Mouse (Mus musculus) heart, embryonic 10.5 days (tissue): Measurements from ENCODE around the gene Gpr143. TPM values are rescaled to one million over a fixed set of nuclear protein-coding genes. Genes with fewer than 3 reads are reported as not detected.
"Not testable (repeated sequence)": the region's sequence is repeated elsewhere in the genome, so short reads cannot be mapped to it uniquely, and the experiment has no call there.

ENCODE experiments used
- DNase-seq: peaks from one replicate; pipeline ENCODE4 v3.0.0-alpha.2; 2017; ENCODE audit warnings: low spot score
- H3K27ac ChIP-seq: fragments of 300-500 bp; sonication (generic); 2 replicates; pipeline ENCODE4 v1.5.1; 2016; ENCODE audit warnings: mild to moderate bottlenecking
- H3K27me3 ChIP-seq: fragments of 300-500 bp; sonication (generic); 2 replicates; pipeline ENCODE4 v1.6.1; 2016; ENCODE audit warnings: mild to moderate bottlenecking; ENCODE audit not compliant: poor library complexity, insufficient read depth, severe bottlenecking
- H3K36me3 ChIP-seq: fragments of 300-500 bp; sonication (generic); 2 replicates; pipeline ENCODE4 v1.6.1; 2016; ENCODE audit warnings: mild to moderate bottlenecking, moderate library complexity
- H3K4me1 ChIP-seq: fragments of 300-500 bp; sonication (generic); 2 replicates; pipeline ENCODE4 v1.6.1; 2016; ENCODE audit warnings: mild to moderate bottlenecking
- H3K4me3 ChIP-seq: fragments of 300-500 bp; sonication (generic); 2 replicates; pipeline ENCODE4 v1.5.1; 2016; ENCODE audit warnings: mild to moderate bottlenecking, moderate library complexity
- H3K9me3 ChIP-seq: fragments of 300-500 bp; sonication (generic); 2 replicates; pipeline ENCODE4 v1.6.1; 2016; ENCODE audit warnings: mild to moderate bottlenecking, moderate library complexity
- WGBS: fragments of 180-500 bp; shearing (Covaris S2); methylation state at CpG from one replicate; pipeline ENCODE4 v1.1.7; 2016; 5-methylcytosine and 5-hydroxymethylcytosine counted together
- polyA plus RNA-seq: library from polyadenylated mRNA; unstranded; fragments of >200 nt; fragmentation: Nextera tagmentation; extraction: Ambion mirVana; gene quantifications from 2 replicates; pipeline ENCODE4 v1.2.1, GENCODE M21; 2016

The Gpr143 gene
- polyA plus RNA-seq, 1 experiment from 2014 or later = not detected

DNA sequence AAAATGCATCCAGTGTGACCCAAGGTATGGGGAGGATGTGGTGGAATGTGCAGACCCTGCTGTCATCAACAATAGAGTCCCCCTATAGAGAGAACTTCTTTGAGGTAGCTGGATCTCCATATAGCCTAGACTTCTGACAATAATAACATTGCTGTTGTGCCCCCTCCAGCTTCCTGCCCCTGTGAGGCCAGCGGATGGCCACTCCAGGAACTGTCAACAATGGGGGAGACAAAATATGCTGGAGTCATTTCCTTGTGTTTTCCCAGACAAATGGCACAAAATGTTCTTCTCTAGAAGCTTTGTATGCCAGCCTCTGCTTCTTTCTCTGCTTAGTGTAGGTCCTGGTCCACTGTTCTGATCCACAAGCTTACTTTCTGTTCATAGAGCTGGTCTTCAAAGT is 6.4 kb downstream of the Gpr143 start:
- WGBS = 67% methylated on average over 1 of the region's 1 CpGs
- no peak for DNase-seq
- no peaks in the 10 kb centered on the region for H3K4me1 ChIP-seq
- H3K9me3 ChIP-seq = no peaks in the 10 kb centered on the region
- no peak overlapping the region for H3K4me3 ChIP-seq
- no peaks in the 10 kb centered on the region for H3K27me3 ChIP-seq
- no peak overlapping the region for H3K27ac ChIP-seq
- H3K36me3 ChIP-seq = no peaks in the 10 kb centered on the region

DNA sequence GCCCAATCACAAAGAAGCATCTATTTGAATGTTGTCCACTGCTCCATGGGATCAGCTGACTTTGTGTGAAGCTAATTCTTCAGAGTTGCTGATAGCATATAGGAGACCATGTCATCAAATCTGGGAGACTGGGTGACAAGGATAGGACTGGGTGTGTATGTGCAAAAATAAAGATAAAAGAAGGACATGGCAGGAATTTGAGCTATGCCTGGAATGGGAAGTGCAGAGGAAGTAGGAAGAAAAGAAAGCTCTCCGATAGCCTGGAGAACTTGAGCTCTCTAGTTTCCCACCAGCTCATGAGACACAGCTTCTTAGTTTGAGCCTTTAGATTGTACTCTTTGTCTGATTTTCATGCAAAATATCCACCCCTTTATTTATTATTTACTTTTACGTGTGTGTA is 6.9 kb downstream of the Gpr143 start:
- H3K27ac ChIP-seq = no peak overlapping the region
- 49% methylated on average over 2 of the region's 2 CpGs for WGBS
- no peak for DNase-seq
- H3K4me3 ChIP-seq = no peak overlapping the region
- H3K27me3 ChIP-seq = no peaks in the 10 kb centered on the region
- no peaks in the 10 kb centered on the region for H3K9me3 ChIP-seq
- H3K4me1 ChIP-seq = no peaks in the 10 kb centered on the region
- no peaks in the 10 kb centered on the region for H3K36me3 ChIP-seq

DNA sequence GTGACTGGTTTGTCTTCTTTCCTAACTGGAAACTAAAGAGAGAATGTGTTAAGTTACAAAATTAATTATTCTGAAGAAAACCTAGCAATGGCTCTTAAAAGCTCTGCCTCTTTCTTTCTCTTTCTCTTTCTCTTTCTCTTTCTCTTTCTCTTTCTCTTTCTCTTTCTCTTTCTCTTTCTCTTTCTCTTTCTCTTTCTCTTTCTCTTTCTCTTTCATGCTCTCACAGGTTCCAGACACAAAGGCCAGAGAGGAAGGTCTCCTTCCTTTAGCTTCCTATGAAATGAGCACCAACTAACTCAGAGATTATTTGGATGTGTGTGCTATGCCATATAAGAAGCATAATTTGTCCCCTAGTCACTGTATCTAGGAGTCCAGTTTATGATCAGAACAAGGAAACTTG is 23.6 kb downstream of the Gpr143 start:
- H3K36me3 ChIP-seq = no peaks in the 10 kb centered on the region
- H3K27me3 ChIP-seq = no peaks in the 10 kb centered on the region
- no peak overlapping the region for H3K4me3 ChIP-seq
- no peak for DNase-seq
- no peaks in the 10 kb centered on the region for H3K4me1 ChIP-seq
- H3K9me3 ChIP-seq = no peaks in the 10 kb centered on the region
- no peak overlapping the region for H3K27ac ChIP-seq

DNA sequence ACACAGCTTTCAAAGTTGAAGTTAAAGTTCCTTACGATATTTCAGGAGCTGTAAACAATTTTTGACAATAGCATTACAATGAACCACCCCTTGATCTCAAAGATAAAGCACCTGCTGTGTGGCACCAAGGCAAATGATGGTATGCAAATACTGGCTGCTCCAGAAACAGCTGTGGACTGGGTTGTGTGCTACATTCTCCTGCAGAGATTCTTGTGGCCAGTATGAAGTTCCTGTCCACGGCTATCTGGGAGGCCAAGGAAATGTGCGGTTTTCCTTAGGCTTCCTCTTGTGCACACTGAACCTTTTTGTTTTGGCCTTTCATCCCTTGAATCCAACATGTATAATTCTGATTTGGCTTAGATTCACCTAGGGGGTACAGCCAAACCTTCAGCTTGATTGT is 31.6 kb downstream of the Gpr143 start:
- Histone ChIP-seq H3K4me1 (no peaks in the 10 kb centered on the region), H3K27ac (no peak overlapping the region), H3K27me3 (no peaks in the 10 kb centered on the region), H3K4me3 (no peak overlapping the region), H3K9me3 (no peaks in the 10 kb centered on the region), H3K36me3 (no peaks in the 10 kb centered on the region)
- DNase-seq = no peak
- WGBS = 77% methylated on average over 3 of the region's 3 CpGs

DNA sequence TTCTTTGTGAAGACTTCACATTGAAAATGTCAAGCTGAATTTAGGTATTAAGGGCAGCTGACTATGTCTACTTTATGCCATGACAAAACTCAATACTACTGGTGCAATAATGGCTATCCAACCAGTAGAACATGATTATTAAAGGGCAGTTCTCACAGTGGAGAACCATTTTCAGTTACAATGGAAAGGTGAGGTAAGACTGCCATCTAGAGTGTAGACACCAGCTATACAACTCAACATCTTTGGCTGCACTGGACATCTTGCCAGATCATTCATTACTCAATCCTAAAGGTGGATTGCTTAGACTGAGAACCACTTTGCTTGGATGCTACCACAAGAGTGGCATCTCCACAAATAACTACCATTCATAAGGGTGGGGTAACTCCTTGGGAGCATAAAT is 37.3 kb downstream of the Gpr143 start:
- no peak overlapping the region for H3K27ac ChIP-seq
- DNase-seq = no peak
- no peaks in the 10 kb centered on the region for H3K36me3 ChIP-seq
- no peaks in the 10 kb centered on the region for H3K9me3 ChIP-seq
- H3K4me1 ChIP-seq = no peaks in the 10 kb centered on the region
- no peak overlapping the region for H3K4me3 ChIP-seq
- H3K27me3 ChIP-seq = no peaks in the 10 kb centered on the region

DNA sequence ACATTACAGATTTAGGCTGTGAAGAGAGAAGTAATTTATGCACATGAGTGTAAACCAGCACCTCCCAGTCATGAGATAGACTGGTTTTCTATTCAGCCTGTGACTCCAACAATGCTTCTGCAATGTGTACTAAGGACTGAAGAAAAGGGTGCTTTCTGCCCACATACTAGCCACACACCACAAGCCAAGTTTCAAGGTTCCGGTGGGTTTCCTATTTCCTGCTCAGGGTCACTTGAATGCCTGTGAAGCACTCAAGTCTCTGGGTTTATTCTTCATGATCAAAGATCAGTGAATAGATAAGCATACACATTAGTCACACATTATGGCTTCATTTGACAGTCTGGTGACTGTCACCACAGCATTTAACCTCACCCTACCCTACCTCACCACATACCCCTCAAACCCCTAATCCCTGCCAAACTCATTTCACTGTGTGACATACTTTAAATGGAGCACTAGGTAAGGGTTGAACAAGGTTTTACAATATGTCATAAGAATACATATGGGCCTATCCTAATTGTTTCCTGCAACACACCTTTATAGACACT is 49.4 kb downstream of the Gpr143 start:
- H3K27me3 ChIP-seq, H3K27ac ChIP-seq, H3K9me3 ChIP-seq, H3K4me1 ChIP-seq, H3K36me3 ChIP-seq, DNase-seq, H3K4me3 ChIP-seq: not testable (repeated sequence)
- WGBS = no CpG with 5 or more reads among the region's 1 CpGs

DNA sequence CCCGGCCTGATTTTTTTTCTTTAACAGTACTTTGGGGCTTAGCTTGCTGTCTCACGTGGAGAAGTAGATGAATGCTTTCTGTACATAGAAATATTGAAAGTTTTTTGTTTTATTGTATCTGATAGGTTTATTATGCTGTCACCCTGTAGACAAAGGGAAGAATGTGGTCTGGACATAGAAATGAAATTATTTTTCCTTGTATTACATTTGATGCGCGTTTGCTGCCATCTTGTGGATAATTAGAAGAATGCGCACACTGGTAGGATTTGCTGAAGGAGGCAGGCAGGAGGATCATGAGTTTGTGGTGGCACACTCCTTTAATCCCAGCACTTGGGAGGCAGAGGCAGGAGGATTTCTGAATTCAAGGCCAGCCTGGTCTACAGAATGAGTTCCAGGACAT is 53.2 kb downstream of the Gpr143 start:
- 24% methylated on average over 5 of the region's 5 CpGs for WGBS
- H3K27ac ChIP-seq, H3K4me1 ChIP-seq, H3K36me3 ChIP-seq, H3K4me3 ChIP-seq, DNase-seq, H3K27me3 ChIP-seq, H3K9me3 ChIP-seq: not testable (repeated sequence)

DNA sequence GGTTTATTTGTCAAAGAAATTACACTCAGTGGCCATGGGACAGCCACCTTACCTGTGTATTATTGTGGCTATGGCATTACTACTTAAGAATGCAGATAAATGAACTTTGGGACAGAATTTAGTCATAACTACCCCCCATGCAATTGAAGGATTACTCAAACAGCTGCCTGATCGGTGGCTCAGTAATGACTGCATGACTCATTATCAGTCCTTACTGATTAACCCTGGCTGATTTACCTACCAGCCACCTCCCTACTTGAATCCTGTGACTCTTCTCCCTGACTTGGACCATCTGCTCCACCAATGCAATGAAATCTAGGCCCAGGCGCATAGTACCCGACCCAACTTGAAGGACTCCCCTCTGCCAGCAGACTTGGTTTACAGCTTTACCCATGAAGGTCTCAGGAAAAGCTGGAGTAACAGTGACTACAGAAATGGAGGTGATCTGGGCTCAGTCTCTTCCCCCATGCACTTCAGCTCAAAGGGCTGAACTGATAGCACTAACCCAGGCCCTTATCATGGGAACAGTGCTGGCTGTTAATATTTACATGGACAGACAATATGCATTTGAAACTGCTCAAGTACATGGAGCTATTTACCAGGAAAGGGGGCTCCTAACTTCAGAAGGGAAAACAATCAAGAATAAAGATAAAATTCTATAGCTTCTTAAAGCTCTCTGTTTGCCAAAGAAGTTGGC is 73.5 kb downstream of the Gpr143 start:
- Histone ChIP-seq H3K27me3 (no peaks in the 10 kb centered on the region), H3K4me3 (no peak overlapping the region), H3K4me1 (no peaks in the 10 kb centered on the region), H3K36me3 (no peaks in the 10 kb centered on the region), H3K27ac (no peak overlapping the region), H3K9me3 (no peaks in the 10 kb centered on the region)
- WGBS = 74% methylated on average over 3 of the region's 3 CpGs
- DNase-seq = no peak

Other genes starting within 250 kb of the Gpr143 start
- gene Cldn34a, start 218.6 kb upstream of the Gpr143 start, polyA plus RNA-seq = not detected in 2 replicates
- 7.0 TPM in 2 replicates for gene Shroom2, start 12.5 kb upstream of the Gpr143 start, polyA plus RNA-seq
- 1.8 TPM in 2 replicates for gene Usp51, start 224.5 kb downstream of the Gpr143 start, polyA plus RNA-seq